Mouse (Mus musculus): ENCODE measurements around the gene Utrn. TPM values are rescaled to one million over a fixed set of nuclear protein-coding genes. Genes with fewer than 3 reads are reported as not detected.

The Utrn gene
- polyA plus RNA-seq, 1 experiment, result 13.9 TPM

- H3K36me3 ChIP-seq (ENCODE audit: control insufficient read depth, insufficient read depth), result peaks cover 43% of the 10 kb centered on the region
- no peak overlapping the region for H3K4me3 ChIP-seq
- no peak overlapping the region for H3K4me2 ChIP-seq (ENCODE audit: low read depth)
- no peak for TF ChIP-seq POLR2A (IDR thresholded peaks at IDR 0.05; ENCODE audit: insufficient read length, low read depth)
- no peak for TF ChIP-seq MAX (IDR thresholded peaks at IDR 0.05; ENCODE audit: low read depth)
- no peak for TF ChIP-seq CEBPB (IDR thresholded peaks at IDR 0.05; ENCODE audit: insufficient read depth, poor library complexity, severe bottlenecking)
- no peak for TF ChIP-seq MYOD1 (IDR thresholded peaks at IDR 0.05; ENCODE audit: control insufficient read depth in 1 of 3, insufficient read length in 2 of 3, low read depth in 2 of 3)
- TF ChIP-seq TCF12 (IDR thresholded peaks at IDR 0.05; ENCODE audit: insufficient read depth, poor library complexity, severe bottlenecking), result no peak
- TF ChIP-seq MYOG (IDR thresholded peaks at IDR 0.05; ENCODE audit: control insufficient read depth in 1 of 3, insufficient read depth in 1 of 3, insufficient read length in 2 of 3, low read depth in 2 of 3), result no peak
- TF ChIP-seq REST (IDR thresholded peaks at IDR 0.05; ENCODE audit: insufficient read depth, insufficient read length), result no peak
- TF ChIP-seq E2F4 (IDR thresholded peaks at IDR 0.05; ENCODE audit: insufficient read depth), result no peak
- no peak overlapping the region for H3ac ChIP-seq (ENCODE audit: control insufficient read depth, insufficient read length)
- H3K79me2 ChIP-seq (ENCODE audit: control insufficient read depth, insufficient read depth), result no peaks in the 10 kb centered on the region
- H3K27me3 ChIP-seq (ENCODE audit: control insufficient read depth, insufficient read depth, insufficient read length), result no peaks in the 10 kb centered on the region
Observed at GRCm38 (mm10) chr10:12399450-12399849, 469.7 kb downstream of the Utrn start.

DNA sequence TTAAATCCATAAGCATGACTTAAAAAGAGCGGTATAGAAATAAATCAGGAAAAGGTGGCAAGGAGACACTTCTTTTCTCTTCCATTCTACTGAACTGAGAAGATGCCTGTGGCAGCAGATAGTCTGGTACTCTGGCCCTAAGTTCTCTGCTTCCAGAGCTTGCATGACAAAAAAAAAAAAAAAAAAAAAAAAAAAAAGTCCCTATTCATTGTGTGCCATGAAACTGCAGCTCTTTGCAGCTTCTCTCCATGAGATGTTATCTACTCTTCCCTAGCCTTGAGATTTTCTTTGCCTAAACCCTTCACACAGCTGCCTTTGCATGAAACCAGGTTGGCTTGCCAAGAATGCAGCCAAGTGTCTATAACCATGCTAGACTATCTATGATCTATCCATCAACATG lies 489.0 kb downstream of the Utrn start:
- H3K4me3 ChIP-seq, result no peak overlapping the region
- H3K36me3 ChIP-seq (ENCODE audit: control insufficient read depth, insufficient read depth), result peaks cover 7% of the 10 kb centered on the region
- no peaks in the 10 kb centered on the region for H3K27me3 ChIP-seq (ENCODE audit: control insufficient read depth, insufficient read depth, insufficient read length)
- TF ChIP-seq TCF12 (IDR thresholded peaks at IDR 0.05; ENCODE audit: insufficient read depth, poor library complexity, severe bottlenecking) (no peak), POLR2A (IDR thresholded peaks at IDR 0.05; ENCODE audit: insufficient read length, low read depth) (no peak), MAX (IDR thresholded peaks at IDR 0.05; ENCODE audit: low read depth) (no peak), POLR2AphosphoS2 (IDR thresholded peaks at IDR 0.05; ENCODE audit: insufficient read length, low read depth) (no peak), TCF3 (IDR thresholded peaks at IDR 0.05; ENCODE audit: insufficient read length, low read depth) (no peak), REST (IDR thresholded peaks at IDR 0.05; ENCODE audit: insufficient read depth, insufficient read length) (no peak), CEBPB (IDR thresholded peaks at IDR 0.05; ENCODE audit: insufficient read depth, poor library complexity, severe bottlenecking) (no peak), SRF (IDR thresholded peaks at IDR 0.05; ENCODE audit: control insufficient read depth, insufficient read length, low read depth) (no peak), E2F4 (IDR thresholded peaks at IDR 0.05; ENCODE audit: insufficient read depth) (no peak), USF1 (IDR thresholded peaks at IDR 0.05; ENCODE audit: low read depth) (no peak), MYOG (IDR thresholded peaks at IDR 0.05; ENCODE audit: control insufficient read depth in 1 of 3, insufficient read depth in 1 of 3, insufficient read length in 2 of 3, low read depth in 2 of 3) (no peak), MYOD1 (IDR thresholded peaks at IDR 0.05; ENCODE audit: control insufficient read depth in 1 of 3, insufficient read length in 2 of 3, low read depth in 2 of 3) (no peak)
- H3K79me2 ChIP-seq (ENCODE audit: control insufficient read depth, insufficient read depth), result no peaks in the 10 kb centered on the region
- no peak overlapping the region for H3ac ChIP-seq (ENCODE audit: control insufficient read depth, insufficient read length)
- H3K4me2 ChIP-seq (ENCODE audit: low read depth), result no peak overlapping the region

DNA sequence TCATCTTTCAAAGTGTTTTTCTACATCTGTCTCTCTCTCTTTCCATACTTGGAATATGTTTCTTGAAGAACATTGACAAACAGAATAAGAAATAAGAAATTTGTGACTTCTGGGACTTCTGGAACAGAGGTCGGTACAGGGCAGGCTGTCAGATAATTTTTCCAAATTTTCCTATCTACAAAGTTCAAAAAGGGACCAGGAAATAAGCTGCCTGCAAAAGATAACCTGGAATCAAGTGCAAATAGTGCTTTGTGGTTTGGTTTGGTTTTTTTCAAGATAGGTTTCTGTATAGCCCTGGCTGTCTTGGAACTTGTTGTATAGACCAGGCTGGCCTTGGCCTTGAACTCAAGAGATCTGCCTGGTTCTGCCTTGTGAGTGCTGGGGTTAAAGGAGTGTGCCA lies 490.0 kb downstream of the Utrn start:
- Histone ChIP-seq H3K36me3 (ENCODE audit: control insufficient read depth, insufficient read depth) (peaks cover 7% of the 10 kb centered on the region), H3K79me2 (ENCODE audit: control insufficient read depth, insufficient read depth) (no peaks in the 10 kb centered on the region), H3K4me3 (no peak overlapping the region), H3K4me2 (ENCODE audit: low read depth) (no peak overlapping the region), H3ac (ENCODE audit: control insufficient read depth, insufficient read length) (no peak overlapping the region), H3K27me3 (ENCODE audit: control insufficient read depth, insufficient read depth, insufficient read length) (no peaks in the 10 kb centered on the region)
- peak; percentile 24 for TF ChIP-seq POLR2AphosphoS2 (IDR thresholded peaks at IDR 0.05; ENCODE audit: insufficient read length, low read depth)
- TF ChIP-seq MYOD1 (IDR thresholded peaks at IDR 0.05; ENCODE audit: control insufficient read depth in 1 of 3, insufficient read length in 2 of 3, low read depth in 2 of 3), result no peak
- no peak for TF ChIP-seq TCF12 (IDR thresholded peaks at IDR 0.05; ENCODE audit: insufficient read depth, poor library complexity, severe bottlenecking)

DNA sequence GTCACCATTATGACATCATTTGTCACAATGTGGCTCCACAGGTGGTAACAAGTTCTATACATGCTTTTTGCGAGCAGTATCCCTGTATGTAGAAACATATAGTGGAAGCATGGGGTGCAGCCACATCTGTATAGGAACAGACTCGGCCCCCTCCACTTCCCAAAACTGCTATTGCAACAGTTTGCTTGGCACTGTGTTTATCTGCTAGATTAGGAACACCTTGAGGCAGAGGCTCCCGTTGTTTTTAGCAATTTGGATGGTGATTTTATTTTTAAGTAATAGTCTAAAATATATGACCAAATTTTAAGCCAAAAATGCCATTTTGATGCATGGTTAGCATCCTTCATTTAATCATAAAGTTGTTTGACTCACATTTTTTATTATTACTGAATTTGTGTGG lies 491.4 kb downstream of the Utrn start:
- H3ac ChIP-seq (ENCODE audit: control insufficient read depth, insufficient read length), result no peak overlapping the region
- TF ChIP-seq MYOD1 (IDR thresholded peaks at IDR 0.05; ENCODE audit: control insufficient read depth in 1 of 3, insufficient read length in 2 of 3, low read depth in 2 of 3), result no peak
- TF ChIP-seq POLR2AphosphoS2 (IDR thresholded peaks at IDR 0.05; ENCODE audit: insufficient read length, low read depth), result no peak
- no peak for TF ChIP-seq CEBPB (IDR thresholded peaks at IDR 0.05; ENCODE audit: insufficient read depth, poor library complexity, severe bottlenecking)
- no peak for TF ChIP-seq USF1 (IDR thresholded peaks at IDR 0.05; ENCODE audit: low read depth)
- TF ChIP-seq POLR2A (IDR thresholded peaks at IDR 0.05; ENCODE audit: insufficient read length, low read depth), result no peak
- no peak for TF ChIP-seq MYOG (IDR thresholded peaks at IDR 0.05; ENCODE audit: control insufficient read depth in 1 of 3, insufficient read depth in 1 of 3, insufficient read length in 2 of 3, low read depth in 2 of 3)
- TF ChIP-seq TCF3 (IDR thresholded peaks at IDR 0.05; ENCODE audit: insufficient read length, low read depth), result no peak
- TF ChIP-seq MAX (IDR thresholded peaks at IDR 0.05; ENCODE audit: low read depth), result no peak
- TF ChIP-seq SRF (IDR thresholded peaks at IDR 0.05; ENCODE audit: control insufficient read depth, insufficient read length, low read depth), result no peak
- TF ChIP-seq REST (IDR thresholded peaks at IDR 0.05; ENCODE audit: insufficient read depth, insufficient read length), result no peak
- no peak for TF ChIP-seq E2F4 (IDR thresholded peaks at IDR 0.05; ENCODE audit: insufficient read depth)
- peaks cover 7% of the 10 kb centered on the region for H3K36me3 ChIP-seq (ENCODE audit: control insufficient read depth, insufficient read depth)
- no peak overlapping the region for H3K4me2 ChIP-seq (ENCODE audit: low read depth)
- H3K4me3 ChIP-seq, result no peak overlapping the region
- H3K79me2 ChIP-seq (ENCODE audit: control insufficient read depth, insufficient read depth), result no peaks in the 10 kb centered on the region
- no peaks in the 10 kb centered on the region for H3K27me3 ChIP-seq (ENCODE audit: control insufficient read depth, insufficient read depth, insufficient read length)

DNA sequence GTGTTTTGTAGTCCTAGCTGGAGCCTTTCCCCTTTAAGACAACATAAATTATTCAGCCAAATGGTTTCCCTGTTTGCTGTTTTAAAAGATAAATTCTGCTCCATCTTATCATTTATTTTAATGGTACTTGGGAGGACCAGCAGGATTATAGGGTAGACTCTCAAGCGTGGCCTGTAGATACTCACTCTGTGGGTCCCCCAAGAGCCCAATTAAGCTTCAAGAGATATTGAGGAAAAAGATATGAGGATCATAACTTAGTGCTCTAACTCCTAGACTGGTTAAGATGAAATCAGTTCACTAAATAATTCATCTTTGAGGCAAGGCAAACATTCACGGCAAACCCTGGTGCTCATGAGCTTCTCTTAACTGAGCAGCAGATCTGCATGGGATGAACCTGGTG lies 493.1 kb downstream of the Utrn start:
- Histone ChIP-seq H3K36me3 (ENCODE audit: control insufficient read depth, insufficient read depth) (no peaks in the 10 kb centered on the region), H3ac (ENCODE audit: control insufficient read depth, insufficient read length) (no peak overlapping the region), H3K27me3 (ENCODE audit: control insufficient read depth, insufficient read depth, insufficient read length) (no peaks in the 10 kb centered on the region), H3K4me2 (ENCODE audit: low read depth) (no peak overlapping the region), H3K4me3 (no peak overlapping the region), H3K79me2 (ENCODE audit: control insufficient read depth, insufficient read depth) (no peaks in the 10 kb centered on the region)
- TF ChIP-seq TCF12 (IDR thresholded peaks at IDR 0.05; ENCODE audit: insufficient read depth, poor library complexity, severe bottlenecking), result no peak
- no peak for TF ChIP-seq CEBPB (IDR thresholded peaks at IDR 0.05; ENCODE audit: insufficient read depth, poor library complexity, severe bottlenecking)
- TF ChIP-seq POLR2AphosphoS2 (IDR thresholded peaks at IDR 0.05; ENCODE audit: insufficient read length, low read depth), result no peak
- no peak for TF ChIP-seq MAX (IDR thresholded peaks at IDR 0.05; ENCODE audit: low read depth)
- TF ChIP-seq USF1 (IDR thresholded peaks at IDR 0.05; ENCODE audit: low read depth), result no peak
- no peak for TF ChIP-seq SRF (IDR thresholded peaks at IDR 0.05; ENCODE audit: control insufficient read depth, insufficient read length, low read depth)

All from myocyte (in vitro differentiated cells).